Mouse (Mus musculus) liver, embryonic 14.5 days (tissue): Measurements from ENCODE around the gene Kdm4a. TPM values are rescaled to one million over a fixed set of nuclear protein-coding genes. Genes with fewer than 3 reads are reported as not detected.
A peak's percentile ranks its signal among the peaks of the same experiment; 100 is the strongest.

Experiments used
- ATAC-seq: fragments of 200-750 bp; cut with Nextera tagmentation; 2 replicates; pipeline ENCODE4 v1.8.0; 2017; ENCODE audit warnings: moderate number of reproducible peaks, mild to moderate bottlenecking, moderate library complexity; ENCODE audit not compliant: insufficient read depth
- DNase-seq, 3 experiments: peaks; one replicate each; pipeline ENCODE4 v3.0.0-alpha.2; 2012 to 2013; ENCODE audit warnings: low read depth in 3 of 3, low spot score in 3 of 3
- H3K27ac ChIP-seq: fragments of 300-500 bp; sonication (generic); 2 replicates; pipeline ENCODE4 v1.5.1; 2014; ENCODE audit warnings: moderate library complexity, mild to moderate bottlenecking, control low read depth, inconsistent platforms
- H3K27me3 ChIP-seq: fragments of 300-500 bp; sonication (generic); 2 replicates; pipeline ENCODE4 v1.6.1; 2014; ENCODE audit warnings: mild to moderate bottlenecking, low read length, moderate library complexity; ENCODE audit not compliant: control insufficient read depth, insufficient read depth
- H3K36me3 ChIP-seq: fragments of 300-500 bp; sonication (generic); replicated peaks from 2 replicates; pipeline ENCODE4 v1.6.1; 2014; ENCODE audit warnings: low read depth; ENCODE audit not compliant: control insufficient read depth, insufficient read depth
- H3K4me1 ChIP-seq, 2 experiments: fragments of 200-500 bp in 1 of 2; fragments of 300-500 bp in 1 of 2; sonication (generic) in 1 of 2; replicated peaks; 2 replicates each; pipeline ENCODE4 v1.6.1; 2012 to 2014; ENCODE audit warnings: antibody characterized with exemption in 1 of 2, inconsistent platforms in 1 of 2, low read length in 1 of 2; ENCODE audit not compliant: control insufficient read depth in 2 of 2, insufficient read depth in 2 of 2
- H3K4me2 ChIP-seq: fragments of 300-500 bp; sonication (generic); 2 replicates; pipeline ENCODE4 v1.6.1; 2014; ENCODE audit warnings: low read depth, mild to moderate bottlenecking, control low read depth, moderate library complexity
- H3K4me3 ChIP-seq, 2 experiments: fragments of 200-500 bp in 1 of 2; fragments of 300-500 bp in 1 of 2; sonication (generic) in 1 of 2; 2 replicates each; pipeline ENCODE4 v1.5.1; 2012 to 2014; ENCODE audit warnings: low read depth in 2 of 2, low read length in 2 of 2, mild to moderate bottlenecking in 2 of 2, control low read depth in 1 of 2, inconsistent platforms in 1 of 2, moderate library complexity in 1 of 2; ENCODE audit not compliant: insufficient read depth in 1 of 2
- H3K9ac ChIP-seq: fragments of 300-500 bp; sonication (generic); replicated peaks from 2 replicates; pipeline ENCODE4 v1.6.1; 2014; ENCODE audit warnings: mild to moderate bottlenecking, control low read depth, moderate library complexity
- H3K9me3 ChIP-seq: fragments of 300-500 bp; sonication (generic); 2 replicates; pipeline ENCODE4 v1.6.1; 2016; ENCODE audit warnings: low read length, mixed read lengths; ENCODE audit not compliant: control insufficient read depth
- CTCF ChIP-seq: IDR thresholded peaks from 2 replicates; pipeline ENCODE4 v1.5.1; 2016; ENCODE audit warnings: antibody characterized with exemption, low read depth, control low read depth
- EP300 ChIP-seq: IDR thresholded peaks from 2 replicates; pipeline ENCODE4 v1.6.1; 2016; ENCODE audit warnings: antibody characterized with exemption, low read depth
- WGBS: fragments of 180-500 bp; shearing (Covaris S2); extraction: QIAGEN DNeasy Blood & Tissue Kit; methylation state at CpG from one replicate; pipeline ENCODE4 v1.1.7; 2014; ENCODE audit not compliant: insufficient replicate concordance; 5-methylcytosine and 5-hydroxymethylcytosine counted together
- polyA plus RNA-seq, 2 experiments: library from polyadenylated mRNA; depleted of rRNA in 1 of 2; stranded (reverse) in 1 of 2; unstranded in 1 of 2; fragments of >200 nt; fragmentation: Nextera tagmentation in 1 of 2; extraction: Ambion mirVana in 1 of 2; gene quantifications; 2 replicates each; pipeline versions ENCODE4 v1.2.1 to v1.2.3; 2012 to 2014

Gene Kdm4a
- polyA plus RNA-seq, 2 experiments, result 7.3 to 13.7 TPM

DNA sequence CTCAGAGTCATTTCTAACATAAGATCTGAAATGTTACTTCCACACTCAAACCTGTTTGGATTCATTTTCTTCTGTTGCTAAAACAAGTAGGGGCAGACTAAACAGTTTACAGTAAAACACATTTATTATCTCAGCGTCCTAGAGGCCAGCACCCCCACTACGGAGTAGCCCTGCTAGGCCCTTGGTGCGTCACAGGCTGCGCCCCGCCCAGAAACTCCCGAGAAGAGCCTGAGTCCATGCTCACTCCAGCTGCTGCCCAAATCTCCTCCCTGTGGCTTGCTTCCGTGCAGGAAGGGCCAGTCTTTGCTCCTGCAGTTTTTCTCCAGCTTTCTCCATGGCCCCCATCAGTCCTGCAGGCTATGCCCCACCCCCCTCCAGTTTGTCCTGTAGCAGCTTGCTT is 71.1 kb downstream of the Kdm4a start:
- no peak overlapping the region for H3K9ac ChIP-seq
- no peaks in the 10 kb centered on the region for H3K9me3 ChIP-seq
- peak overlapping the region; percentile 56 for H3K4me2 ChIP-seq
- peaks cover 16 to 17% of the 10 kb centered on the region in 2 experiments for H3K4me1 ChIP-seq
- no peak overlapping the region for H3K4me3 ChIP-seq
- no peak overlapping the region; the same call in 1 of the 2 replicates for H3K27ac ChIP-seq
- ATAC-seq, result peak; percentile 45; the same call in 1 of the 2 replicates
- WGBS, result 46% methylated on average over 7 of the region's 7 CpGs
- no peaks in the 10 kb centered on the region for H3K27me3 ChIP-seq
- no peaks in the 10 kb centered on the region for H3K36me3 ChIP-seq
- TF ChIP-seq CTCF, result no peak
- no peak for TF ChIP-seq EP300
- no peak for DNase-seq

DNA sequence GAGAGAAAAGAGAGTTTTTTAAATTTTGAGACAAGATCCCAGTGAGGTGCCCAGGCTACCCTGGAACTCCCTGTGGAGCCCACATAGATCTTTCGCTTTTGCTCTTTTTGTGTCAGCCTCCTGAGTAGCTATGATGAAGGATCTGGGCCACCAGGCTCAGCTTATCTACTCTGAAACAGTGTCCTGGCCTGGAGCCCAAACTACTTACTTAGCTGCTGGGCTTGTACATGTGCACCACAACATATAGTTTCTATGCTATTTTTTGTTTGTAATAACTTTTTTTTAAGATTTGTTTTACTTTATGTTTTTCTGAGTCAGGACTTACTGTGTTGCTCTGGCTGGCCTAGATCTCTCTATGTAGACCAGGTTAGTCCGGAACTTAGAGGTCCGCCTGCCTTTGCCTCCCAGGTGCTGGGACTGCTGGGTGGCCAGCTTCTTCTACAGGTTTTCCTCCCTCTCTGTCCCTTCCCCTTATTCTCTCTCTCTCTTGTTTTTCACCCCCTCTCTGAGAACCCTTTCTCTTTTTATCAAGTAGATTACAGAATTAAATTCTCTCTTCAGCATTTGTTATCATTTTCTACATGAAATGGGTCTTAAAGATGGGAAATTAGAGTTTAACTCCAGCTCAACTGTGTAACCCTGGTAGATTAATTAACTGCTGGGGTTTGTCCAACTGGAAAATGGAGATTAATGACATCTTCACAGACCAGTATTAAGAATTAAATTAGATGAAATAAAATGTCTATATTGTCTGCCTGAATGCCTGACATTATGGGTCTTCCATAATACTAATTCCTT is 74.4 kb downstream of the Kdm4a start:
- peaks cover 16 to 17% of the 10 kb centered on the region in 2 experiments for H3K4me1 ChIP-seq

DNA sequence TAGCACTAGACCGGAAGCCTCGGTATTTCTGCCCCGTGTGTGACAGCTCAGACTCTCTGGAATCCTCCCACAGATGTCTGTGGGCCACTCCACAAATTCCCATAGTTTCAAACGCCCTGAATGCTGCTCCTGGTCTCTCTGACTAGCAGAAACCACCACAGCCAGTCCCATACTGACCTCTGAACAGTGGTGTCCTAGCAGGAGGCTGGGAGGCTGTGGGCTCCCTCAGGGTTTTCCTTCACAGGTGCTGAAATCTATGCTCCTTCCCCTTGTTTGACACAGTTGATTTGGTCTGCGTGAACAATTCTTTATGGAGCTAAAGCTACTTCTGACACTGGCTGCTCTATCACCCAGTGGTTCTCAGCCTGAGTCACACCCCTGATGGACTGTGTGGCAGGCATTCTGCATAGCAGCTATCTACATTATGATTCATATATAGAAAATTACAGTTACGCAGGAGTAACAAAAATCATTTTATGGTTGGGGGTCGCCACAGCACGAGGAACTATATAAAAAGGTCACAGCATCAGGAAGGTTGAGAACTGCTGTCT is 76.5 kb downstream of the Kdm4a start:
- WGBS, result 78% methylated on average over 8 of the region's 8 CpGs
- H3K27me3 ChIP-seq, result no peaks in the 10 kb centered on the region
- H3K27ac ChIP-seq, result no peak overlapping the region
- H3K4me1 ChIP-seq, result peaks cover 0 to 1% of the 10 kb centered on the region in 2 experiments; a peak in 2 of 4 replicates
- H3K36me3 ChIP-seq, result no peaks in the 10 kb centered on the region
- no peak overlapping the region for H3K4me2 ChIP-seq
- no peak for DNase-seq
- no peaks in the 10 kb centered on the region for H3K9me3 ChIP-seq
- no peak overlapping the region for H3K4me3 ChIP-seq
- no peak overlapping the region for H3K9ac ChIP-seq
- no peak for TF ChIP-seq EP300
- TF ChIP-seq CTCF, result no peak
- no peak for ATAC-seq

More for the DNA sequence above, 74.4 kb downstream of the Kdm4a start:
- ATAC-seq (peak; percentile 61; the same call in 1 of the 2 replicates), DNase-seq (no peak)
- Histone ChIP-seq H3K27me3 (no peaks in the 10 kb centered on the region), H3K27ac (no peak overlapping the region; the same call in 1 of the 2 replicates), H3K4me2 (no peak overlapping the region), H3K4me3 (no peak overlapping the region), H3K9me3 (no peaks in the 10 kb centered on the region), H3K9ac (no peak overlapping the region), H3K36me3 (no peaks in the 10 kb centered on the region)
- no peak for TF ChIP-seq CTCF
- WGBS, result 50% methylated on average over 3 of the region's 3 CpGs

GRCm38 (mm10) chr4:118101497-118101896 is 78.3 kb downstream of the Kdm4a start:
- DNase-seq, result no peak
- Histone ChIP-seq H3K4me2 (no peak overlapping the region), H3K4me1 (no peaks in the 10 kb centered on the region; a peak in 1 of 4 replicates), H3K9ac (no peak overlapping the region), H3K36me3 (no peaks in the 10 kb centered on the region), H3K27me3 (no peaks in the 10 kb centered on the region), H3K9me3 (no peaks in the 10 kb centered on the region), H3K27ac (no peak overlapping the region), H3K4me3 (no peak overlapping the region)
- WGBS, result 54% methylated on average over 6 of the region's 6 CpGs
- no peak for ATAC-seq
- TF ChIP-seq EP300 (no peak), CTCF (no peak)

- TF ChIP-seq EP300 (no peak), CTCF (no peak)
- H3K27ac ChIP-seq, result no peak overlapping the region
- no peak for DNase-seq
- H3K9ac ChIP-seq, result no peak overlapping the region
- no peak overlapping the region for H3K4me3 ChIP-seq
- 50% methylated on average over 8 of the region's 8 CpGs for WGBS
- H3K9me3 ChIP-seq, result no peaks in the 10 kb centered on the region
- H3K4me2 ChIP-seq, result no peak overlapping the region
- ATAC-seq, result no peak
- no peaks in the 10 kb centered on the region for H3K27me3 ChIP-seq
- H3K4me1 ChIP-seq, result no peaks in the 10 kb centered on the region
- no peaks in the 10 kb centered on the region for H3K36me3 ChIP-seq
Observed at GRCm38 (mm10) chr4:118099637-118100364, 80.0 kb downstream of the Kdm4a start.
